8 mouse cellular contexts compared by ENCODE assay signal in genomic region chr10:95565156-95565854, GRCm38 (mm10). TPM values are rescaled to one million over a fixed set of nuclear protein-coding genes. Genes with fewer than 3 reads are reported as not detected.
DNase-seq lines count a peak whose midpoint lies in the region; ATAC-seq and TF ChIP-seq lines count a peak whose summit lies in the region.

No protein-coding gene starts in this region.

- DNase-seq in adrenal gland, postnatal 14 days, result no peak
- no peak for DNase-seq in layer of hippocampus, adult 9-11 months
- DNase-seq in cerebellum, adult 8-10 months, result no peak

- peak; percentile 67; the same call in 1 of the 2 replicates for TF ChIP-seq EP300 in ES-Bruce4 (IDR thresholded peaks at IDR 0.05; ENCODE audit: insufficient read depth, low read depth, low read length)

- no peak for ATAC-seq in intestine, postnatal 0 days
- ATAC-seq in intestine, embryonic 15.5 days, result no peak
- no peak for ATAC-seq in embryonic facial prominence, embryonic 15.5 days (ENCODE audit: insufficient number of reproducible peaks, low FRiP score, low TSS enrichment, low read depth)
- peak; percentile 17; the same call in 1 of the 2 replicates for ATAC-seq in megakaryocyte progenitor cell, adult 5-6 weeks (replicated peaks; ENCODE audit: poor library complexity)

- no peak overlapping the region for H3K9ac ChIP-seq in intestine, postnatal 0 days (ENCODE audit: low read depth, low read length)
- H3K9ac ChIP-seq in intestine, embryonic 15.5 days, result no peak overlapping the region
- 0 out of 2 replicates have a peak overlapping the region, but pooled peaks have one; percentile 28 for H3K9ac ChIP-seq in ES-Bruce4 (ENCODE audit: low read depth, poor library complexity, severe bottlenecking)
- H3K9ac ChIP-seq in embryonic facial prominence, embryonic 15.5 days, result no peak overlapping the region

- H3K4me1 ChIP-seq in intestine, postnatal 0 days (replicated peaks; ENCODE audit: control insufficient read depth, insufficient read depth, low read length), result no peaks in the 10 kb centered on the region
- peaks cover 15% of the 10 kb centered on the region for H3K4me1 ChIP-seq in intestine, embryonic 15.5 days (replicated peaks)
- H3K4me1 ChIP-seq in ES-Bruce4 (ENCODE audit: control insufficient read depth, insufficient read depth, low read length), result peaks cover 5% of the 10 kb centered on the region
- H3K4me1 ChIP-seq in embryonic facial prominence, embryonic 15.5 days, result peaks cover 27% of the 10 kb centered on the region

- no peak for TF ChIP-seq POLR2A in ES-Bruce4 (IDR thresholded peaks at IDR 0.05; ENCODE audit: insufficient read depth, low read length)

- H3K27me3 ChIP-seq in intestine, postnatal 0 days (replicated peaks; ENCODE audit: control insufficient read depth, insufficient read depth, low read length), result no peaks in the 10 kb centered on the region
- no peaks in the 10 kb centered on the region for H3K27me3 ChIP-seq in intestine, embryonic 15.5 days (replicated peaks)
- H3K27me3 ChIP-seq in ES-Bruce4 (ENCODE audit: control insufficient read depth, insufficient read depth, low read length, poor library complexity, severe bottlenecking), result no peaks in the 10 kb centered on the region
- H3K27me3 ChIP-seq in embryonic facial prominence, embryonic 15.5 days, result no peaks in the 10 kb centered on the region

- no peaks in the 10 kb centered on the region for H3K36me3 ChIP-seq in intestine, postnatal 0 days (ENCODE audit: control insufficient read depth, insufficient read depth)
- no peaks in the 10 kb centered on the region for H3K36me3 ChIP-seq in intestine, embryonic 15.5 days
- peaks cover 3% of the 10 kb centered on the region; the same call in 1 of the 2 replicates for H3K36me3 ChIP-seq in ES-Bruce4 (ENCODE audit: control insufficient read depth, insufficient read depth, low read length, poor library complexity, severe bottlenecking)
- no peaks in the 10 kb centered on the region for H3K36me3 ChIP-seq in embryonic facial prominence, embryonic 15.5 days

- peak overlapping the region; percentile 15; the same call in 1 of the 2 replicates for H3K27ac ChIP-seq in intestine, postnatal 0 days (ENCODE audit: low read depth, low read length)
- H3K27ac ChIP-seq in intestine, embryonic 15.5 days, result no peak overlapping the region
- H3K27ac ChIP-seq in ES-Bruce4 (ENCODE audit: insufficient read depth, low read length), result peak overlapping the region; percentile 91
- 0 out of 2 replicates have a peak overlapping the region, but pooled peaks have one; percentile 34 for H3K27ac ChIP-seq in embryonic facial prominence, embryonic 15.5 days (replicated peaks)

- H3K4me2 ChIP-seq in intestine, postnatal 0 days (replicated peaks; ENCODE audit: low read depth), result no peak overlapping the region
- no peak overlapping the region; the same call in 1 of the 2 replicates for H3K4me2 ChIP-seq in intestine, embryonic 15.5 days (replicated peaks)
- H3K4me2 ChIP-seq in embryonic facial prominence, embryonic 15.5 days (replicated peaks), result no peak overlapping the region

- H3K4me3 ChIP-seq in intestine, postnatal 0 days (ENCODE audit: low read depth, low read length), result no peak overlapping the region
- H3K4me3 ChIP-seq in intestine, embryonic 15.5 days (replicated peaks), result no peak overlapping the region
- no peak overlapping the region for H3K4me3 ChIP-seq in ES-Bruce4 (ENCODE audit: low read depth, low read length)
- no peak overlapping the region for H3K4me3 ChIP-seq in embryonic facial prominence, embryonic 15.5 days (replicated peaks)

- WGBS in intestine, postnatal 0 days, result 47% methylated on average over 14 of the region's 14 CpGs
- 28% methylated on average over 14 of the region's 14 CpGs for WGBS in intestine, embryonic 15.5 days
- WGBS in embryonic facial prominence, embryonic 15.5 days, result 18% methylated on average over 14 of the region's 14 CpGs

- TF ChIP-seq CTCF in intestine, postnatal 0 days (IDR thresholded peaks at IDR 0.05; ENCODE audit: low read depth), result no peak
- no peak for TF ChIP-seq CTCF in ES-Bruce4 (IDR thresholded peaks at IDR 0.05; ENCODE audit: low read depth, low read length)

- H3K9me3 ChIP-seq in intestine, postnatal 0 days (ENCODE audit: control insufficient read depth), result no peaks in the 10 kb centered on the region
- H3K9me3 ChIP-seq in intestine, embryonic 15.5 days, result no peaks in the 10 kb centered on the region
- H3K9me3 ChIP-seq in ES-Bruce4 (replicated peaks; ENCODE audit: control insufficient read depth, insufficient read depth, low read length, poor library complexity, severe bottlenecking), result no peaks in the 10 kb centered on the region
- H3K9me3 ChIP-seq in embryonic facial prominence, embryonic 15.5 days (replicated peaks), result no peaks in the 10 kb centered on the region

RNA-seq across cellular contexts. Expression of gene Nudt4, which starts 1.4 kb away (rescaled TPM):
- polyA plus RNA-seq in intestine, postnatal 0 days (2015; fragmentation: Nextera tagmentation; extraction: Ambion mirVana), result 105 and 107 TPM in 2 replicates
- 59.6 and 62.7 TPM in 2 replicates for polyA plus RNA-seq in intestine, embryonic 15.5 days (2015; fragmentation: Nextera tagmentation; extraction: Ambion mirVana)
- 128 and 133 TPM in 2 replicates for polyA plus RNA-seq in ES-Bruce4 (2011; ENCODE audit: insufficient read depth, insufficient read length, low read depth, missing spikeins)
- polyA plus RNA-seq in embryonic facial prominence, embryonic 15.5 days (2015; fragmentation: Nextera tagmentation; extraction: Ambion mirVana), result 81.1 and 82.2 TPM in 2 replicates
- 66.1 and 67.2 TPM in 2 replicates for total RNA-seq in megakaryocyte progenitor cell, adult 5-6 weeks (2015)
- total RNA-seq in megakaryocyte progenitor cell, adult 5-6 weeks (2017), result 53.7 and 60.6 TPM in 2 replicates
- total RNA-seq in adrenal gland, postnatal 14 days (2021), result 103 and 113 TPM in 2 replicates

RNA-seq across cellular contexts. Expression of gene Ube2n, which starts 50.4 kb away (rescaled TPM):
- 154 and 167 TPM in 2 replicates for polyA plus RNA-seq in intestine, postnatal 0 days (2015; fragmentation: Nextera tagmentation; extraction: Ambion mirVana)
- polyA plus RNA-seq in intestine, embryonic 15.5 days (2015; fragmentation: Nextera tagmentation; extraction: Ambion mirVana), result 299 and 308 TPM in 2 replicates
- 280 and 301 TPM in 2 replicates for polyA plus RNA-seq in ES-Bruce4 (2011; ENCODE audit: insufficient read depth, insufficient read length, low read depth, missing spikeins)
- polyA plus RNA-seq in embryonic facial prominence, embryonic 15.5 days (2015; fragmentation: Nextera tagmentation; extraction: Ambion mirVana), result 292 and 300 TPM in 2 replicates
- 425 and 475 TPM in 2 replicates for total RNA-seq in megakaryocyte progenitor cell, adult 5-6 weeks (2015)
- total RNA-seq in megakaryocyte progenitor cell, adult 5-6 weeks (2017), result 133 and 146 TPM in 2 replicates
- total RNA-seq in adrenal gland, postnatal 14 days (2021), result 133 and 134 TPM in 2 replicates
